Mouse (Mus musculus): ENCODE data around the gene Prkce. TPM values are rescaled to one million over a fixed set of nuclear protein-coding genes. Genes with fewer than 3 reads are reported as not detected.

The Prkce gene
- polyA plus RNA-seq, 1 experiment from 2014 or later, result 5.2 TPM

- Histone ChIP-seq H3K27ac (ENCODE audit: low read depth, low read length) (no peak overlapping the region), H3K9ac (ENCODE audit: low read depth, low read length) (no peak overlapping the region), H3K4me1 (replicated peaks; ENCODE audit: control insufficient read depth, insufficient read depth, low read length) (no peaks in the 10 kb centered on the region), H3K4me2 (replicated peaks; ENCODE audit: low read depth) (no peak overlapping the region), H3K36me3 (ENCODE audit: control insufficient read depth, insufficient read depth) (no peaks in the 10 kb centered on the region), H3K27me3 (replicated peaks; ENCODE audit: control insufficient read depth, insufficient read depth, low read length) (no peaks in the 10 kb centered on the region), H3K4me3 (ENCODE audit: low read depth, low read length) (no peak overlapping the region), H3K9me3 (ENCODE audit: control insufficient read depth) (no peaks in the 10 kb centered on the region)
- 79% methylated on average over 5 of the region's 5 CpGs for WGBS
- no peak for TF ChIP-seq CTCF (IDR thresholded peaks at IDR 0.05; ENCODE audit: low read depth)
- no peak for ATAC-seq
Measured at GRCm38 (mm10) chr17:86392475-86392874, 224.9 kb downstream of the Prkce start.

GRCm38 (mm10) chr17:86393191-86393590, 225.6 kb downstream of the Prkce start:
- H3K9me3 ChIP-seq (ENCODE audit: control insufficient read depth), result no peaks in the 10 kb centered on the region
- no peaks in the 10 kb centered on the region for H3K36me3 ChIP-seq (ENCODE audit: control insufficient read depth, insufficient read depth)
- WGBS, result 95% methylated on average over 10 of the region's 10 CpGs
- H3K4me2 ChIP-seq (replicated peaks; ENCODE audit: low read depth), result no peak overlapping the region
- TF ChIP-seq CTCF (IDR thresholded peaks at IDR 0.05; ENCODE audit: low read depth), result no peak
- H3K27me3 ChIP-seq (replicated peaks; ENCODE audit: control insufficient read depth, insufficient read depth, low read length), result no peaks in the 10 kb centered on the region
- H3K9ac ChIP-seq (ENCODE audit: low read depth, low read length), result no peak overlapping the region
- no peak overlapping the region for H3K4me3 ChIP-seq (ENCODE audit: low read depth, low read length)
- no peak overlapping the region for H3K27ac ChIP-seq (ENCODE audit: low read depth, low read length)
- no peaks in the 10 kb centered on the region for H3K4me1 ChIP-seq (replicated peaks; ENCODE audit: control insufficient read depth, insufficient read depth, low read length)
- ATAC-seq, result no peak

GRCm38 (mm10) chr17:86397097-86397496, 229.5 kb downstream of the Prkce start:
- H3K4me3 ChIP-seq (ENCODE audit: low read depth, low read length), result no peak overlapping the region
- ATAC-seq, result no peak
- no peaks in the 10 kb centered on the region for H3K4me1 ChIP-seq (replicated peaks; ENCODE audit: control insufficient read depth, insufficient read depth, low read length)
- H3K36me3 ChIP-seq (ENCODE audit: control insufficient read depth, insufficient read depth), result no peaks in the 10 kb centered on the region
- H3K4me2 ChIP-seq (replicated peaks; ENCODE audit: low read depth), result no peak overlapping the region
- no peaks in the 10 kb centered on the region for H3K9me3 ChIP-seq (ENCODE audit: control insufficient read depth)
- no peak for TF ChIP-seq CTCF (IDR thresholded peaks at IDR 0.05; ENCODE audit: low read depth)
- H3K27ac ChIP-seq (ENCODE audit: low read depth, low read length), result no peak overlapping the region
- H3K27me3 ChIP-seq (replicated peaks; ENCODE audit: control insufficient read depth, insufficient read depth, low read length), result no peaks in the 10 kb centered on the region
- no peak overlapping the region for H3K9ac ChIP-seq (ENCODE audit: low read depth, low read length)

- Histone ChIP-seq H3K9me3 (ENCODE audit: control insufficient read depth) (no peaks in the 10 kb centered on the region), H3K4me3 (ENCODE audit: low read depth, low read length) (no peak overlapping the region), H3K9ac (ENCODE audit: low read depth, low read length) (no peak overlapping the region), H3K27me3 (replicated peaks; ENCODE audit: control insufficient read depth, insufficient read depth, low read length) (no peaks in the 10 kb centered on the region), H3K27ac (ENCODE audit: low read depth, low read length) (no peak overlapping the region), H3K4me2 (replicated peaks; ENCODE audit: low read depth) (no peak overlapping the region), H3K36me3 (ENCODE audit: control insufficient read depth, insufficient read depth) (no peaks in the 10 kb centered on the region), H3K4me1 (replicated peaks; ENCODE audit: control insufficient read depth, insufficient read depth, low read length) (no peaks in the 10 kb centered on the region)
- no peak for TF ChIP-seq CTCF (IDR thresholded peaks at IDR 0.05; ENCODE audit: low read depth)
- 63% methylated on average over 5 of the region's 5 CpGs for WGBS
- ATAC-seq, result no peak
Measured at GRCm38 (mm10) chr17:86397647-86398046, 230.1 kb downstream of the Prkce start.

GRCm38 (mm10) chr17:86398226-86398625, 230.6 kb downstream of the Prkce start:
- TF ChIP-seq CTCF (IDR thresholded peaks at IDR 0.05; ENCODE audit: low read depth), result no peak
- H3K36me3 ChIP-seq (ENCODE audit: control insufficient read depth, insufficient read depth), result no peaks in the 10 kb centered on the region
- no peak for ATAC-seq
- H3K9me3 ChIP-seq (ENCODE audit: control insufficient read depth), result no peaks in the 10 kb centered on the region
- no peak overlapping the region for H3K4me3 ChIP-seq (ENCODE audit: low read depth, low read length)
- no peak overlapping the region for H3K27ac ChIP-seq (ENCODE audit: low read depth, low read length)
- no peaks in the 10 kb centered on the region for H3K4me1 ChIP-seq (replicated peaks; ENCODE audit: control insufficient read depth, insufficient read depth, low read length)
- H3K4me2 ChIP-seq (replicated peaks; ENCODE audit: low read depth), result no peak overlapping the region
- H3K27me3 ChIP-seq (replicated peaks; ENCODE audit: control insufficient read depth, insufficient read depth, low read length), result no peaks in the 10 kb centered on the region
- H3K9ac ChIP-seq (ENCODE audit: low read depth, low read length), result no peak overlapping the region
- WGBS, result 88% methylated on average over 1 of the region's 1 CpGs

GRCm38 (mm10) chr17:86400032-86400431, 232.4 kb downstream of the Prkce start:
- TF ChIP-seq CTCF (IDR thresholded peaks at IDR 0.05; ENCODE audit: low read depth), result no peak
- H3K4me3 ChIP-seq (ENCODE audit: low read depth, low read length), result no peak overlapping the region
- no peaks in the 10 kb centered on the region for H3K36me3 ChIP-seq (ENCODE audit: control insufficient read depth, insufficient read depth)
- ATAC-seq, result no peak
- H3K27ac ChIP-seq (ENCODE audit: low read depth, low read length), result no peak overlapping the region
- H3K27me3 ChIP-seq (replicated peaks; ENCODE audit: control insufficient read depth, insufficient read depth, low read length), result no peaks in the 10 kb centered on the region
- no peak overlapping the region for H3K9ac ChIP-seq (ENCODE audit: low read depth, low read length)
- H3K4me2 ChIP-seq (replicated peaks; ENCODE audit: low read depth), result no peak overlapping the region
- H3K4me1 ChIP-seq (replicated peaks; ENCODE audit: control insufficient read depth, insufficient read depth, low read length), result no peaks in the 10 kb centered on the region
- no peaks in the 10 kb centered on the region for H3K9me3 ChIP-seq (ENCODE audit: control insufficient read depth)
- 68% methylated on average over 4 of the region's 4 CpGs for WGBS
